Mouse (Mus musculus) NIH3T3 (cell line): ENCODE measurements around the gene Ces2e.
"Not testable (repeated sequence)": the region's sequence is repeated elsewhere in the genome, so short reads cannot be mapped to it uniquely, and the experiment has no call there.

Source experiments
- DNase-seq: peaks from one replicate; pipeline ENCODE4 v3.0.0-alpha.2; 2012; ENCODE audit warnings: low read depth

Gene Ces2e

DNA sequence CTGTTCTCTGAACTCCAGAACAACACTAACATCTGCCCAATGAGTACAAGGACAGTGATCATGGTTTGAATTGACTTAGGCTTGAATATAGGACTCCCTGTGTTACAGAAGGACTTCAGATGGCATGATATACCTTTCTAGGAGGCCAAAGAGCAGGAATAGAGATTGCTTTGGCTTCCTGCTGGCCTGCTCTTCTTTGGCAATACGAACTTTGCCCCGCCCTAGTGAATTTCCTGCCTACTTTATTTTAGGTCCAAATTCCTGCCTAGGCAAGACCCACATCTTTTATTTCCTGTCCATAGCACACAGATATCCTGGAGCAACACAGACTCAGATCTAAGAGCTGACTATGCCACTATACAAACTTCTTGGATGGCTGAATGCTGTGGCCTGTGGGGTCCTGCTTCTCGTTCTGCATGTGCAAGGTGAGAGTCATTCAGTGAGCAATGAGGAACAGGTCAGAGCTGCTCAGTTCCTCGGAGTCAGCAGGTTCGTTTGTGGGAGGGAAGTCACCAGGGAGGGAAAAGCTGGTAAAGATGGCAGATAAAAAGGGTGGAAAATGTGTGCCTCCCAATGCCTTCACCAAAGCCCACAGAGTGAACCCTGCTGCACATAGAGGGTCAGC lies at the start of gene Ces2e:
TSS of gene Ces2e (plus strand) at position 289 of the 625 bp plus-strand sequence.
- no peak for DNase-seq

DNA sequence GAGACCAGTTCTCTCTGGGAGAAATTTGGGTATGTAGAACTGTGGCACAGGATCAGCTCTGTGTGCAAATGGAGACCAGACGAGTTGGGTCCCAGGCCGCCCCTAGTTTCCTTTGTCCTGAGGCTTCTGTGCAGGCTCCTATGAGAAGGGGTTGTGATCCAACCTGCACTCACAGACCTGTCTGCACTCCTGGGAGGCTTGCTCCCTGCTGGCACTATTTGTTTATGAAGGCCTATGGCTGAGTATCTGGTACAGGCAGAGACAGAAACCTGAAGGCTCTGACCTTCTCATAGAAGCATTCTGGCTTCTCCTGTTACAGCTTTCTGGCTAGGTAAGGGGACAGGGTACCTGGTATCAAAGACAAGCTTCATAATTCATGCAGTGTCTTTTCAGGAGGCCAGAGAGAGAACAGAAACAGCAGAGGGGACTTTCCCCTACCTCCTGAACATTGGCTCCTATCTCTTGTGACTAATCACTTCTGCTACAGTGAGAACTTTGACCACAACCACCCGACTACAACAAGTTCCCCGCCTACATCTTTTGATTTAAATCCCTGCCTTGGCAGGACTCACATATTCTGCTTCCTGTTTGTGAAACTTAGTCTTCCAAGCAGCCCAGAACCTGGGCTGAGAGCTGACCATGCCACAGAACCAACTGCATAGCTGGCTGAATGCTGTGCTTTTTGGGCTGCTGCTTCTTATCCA lies 39.7 kb upstream of the Ces2e start:
- DNase-seq = not testable (repeated sequence)

DNA sequence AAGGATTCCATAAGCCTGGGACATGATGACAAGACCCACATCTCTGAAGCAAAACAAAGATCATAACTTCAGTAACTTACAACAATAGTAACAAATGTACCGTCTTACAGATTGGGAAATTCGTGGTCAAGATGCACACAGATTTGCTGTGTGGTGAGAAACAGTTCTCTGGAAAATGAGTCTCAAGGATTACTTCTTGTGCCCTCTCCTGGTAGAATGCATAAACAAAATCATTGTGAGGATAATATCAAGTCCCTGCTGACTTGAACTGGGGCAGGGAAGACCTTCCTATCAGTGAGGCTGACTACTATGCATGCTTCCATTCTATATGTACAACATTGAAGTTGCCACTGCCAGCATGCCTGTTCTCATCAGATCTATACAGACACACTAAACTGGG lies 24.3 kb upstream of the Ces2e start:
- peak; percentile 4 for DNase-seq

DNA sequence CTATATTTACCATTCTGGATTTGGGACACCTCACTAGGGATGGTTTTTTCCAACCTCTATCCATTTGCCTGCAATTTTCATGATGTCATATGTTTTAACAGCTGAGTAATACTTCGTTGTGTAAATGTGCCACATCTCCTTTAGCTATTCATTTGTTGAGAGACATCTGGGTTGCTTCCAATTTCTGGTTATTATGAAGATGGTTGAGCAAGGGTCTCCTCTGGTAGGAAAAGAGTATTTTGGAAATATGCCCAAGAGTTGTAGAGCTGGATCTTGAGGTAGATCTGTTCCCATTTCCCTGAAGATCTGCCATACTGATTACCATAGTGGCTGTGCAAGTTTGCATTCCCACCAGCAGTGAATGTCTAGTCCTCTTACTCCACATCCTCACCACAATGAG lies 18.9 kb upstream of the Ces2e start:
- DNase-seq = no peak

DNA sequence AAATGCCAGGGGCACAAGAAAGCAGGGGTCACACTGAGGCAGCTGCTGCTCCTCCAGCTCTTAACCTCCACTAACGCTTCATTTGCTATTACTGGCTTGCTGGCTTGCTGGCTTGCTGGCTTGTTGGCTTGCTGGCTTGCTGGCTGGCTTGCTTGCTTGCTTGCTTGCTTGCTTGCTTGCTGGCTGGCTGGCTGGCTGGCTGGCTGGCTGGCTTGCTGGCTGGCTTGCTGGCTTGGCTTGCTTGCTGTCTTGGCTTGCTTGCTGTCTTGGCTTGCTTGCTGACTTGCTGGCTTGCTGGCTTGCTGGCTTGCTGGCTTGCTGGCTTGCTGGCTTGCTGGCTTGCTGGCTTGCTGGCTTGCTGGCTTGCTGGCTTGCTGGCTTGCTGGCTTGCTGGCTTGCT lies 17.0 kb upstream of the Ces2e start:
- DNase-seq = peak; percentile 2

DNA sequence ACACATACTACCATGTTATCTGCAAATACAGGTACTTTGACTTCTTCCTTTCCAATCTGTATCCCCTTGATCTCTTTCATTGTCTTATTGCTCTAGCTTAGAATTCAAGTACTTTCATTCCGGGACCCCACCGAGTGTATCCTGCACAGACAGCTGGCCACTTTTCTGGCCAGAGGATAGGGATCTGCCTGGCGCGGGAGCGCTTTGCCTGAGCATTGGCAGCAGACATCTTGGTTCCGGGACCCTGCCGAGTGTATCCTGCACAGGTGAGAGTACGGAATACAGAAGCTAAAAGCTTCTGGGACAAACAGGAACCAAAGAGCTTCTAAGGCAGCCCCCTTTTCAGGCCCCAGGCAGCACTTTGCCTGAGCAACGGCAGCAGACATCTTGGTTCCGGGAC lies 16.4 kb upstream of the Ces2e start:
- DNase-seq = not testable (repeated sequence)

DNA sequence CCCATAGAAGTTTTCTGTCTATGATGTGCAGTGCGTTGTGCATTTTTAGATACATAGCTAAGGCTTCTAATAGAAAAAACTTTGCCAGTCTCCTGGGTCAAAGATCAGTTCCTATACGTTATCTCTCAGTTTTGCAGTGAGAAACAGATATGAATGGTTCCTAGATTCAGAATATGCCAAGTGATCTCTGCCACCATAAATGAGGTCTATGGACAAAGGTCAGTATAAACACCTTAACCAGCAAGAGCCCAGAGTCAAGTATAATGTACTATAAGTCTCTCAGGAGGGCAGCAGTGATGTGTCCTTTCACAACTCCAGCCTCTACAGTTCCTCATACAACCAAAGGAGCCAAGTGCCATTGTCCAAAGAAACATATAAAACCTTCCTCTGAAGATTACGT lies 1.2 kb downstream of the Ces2e start:
- DNase-seq = no peak

DNA sequence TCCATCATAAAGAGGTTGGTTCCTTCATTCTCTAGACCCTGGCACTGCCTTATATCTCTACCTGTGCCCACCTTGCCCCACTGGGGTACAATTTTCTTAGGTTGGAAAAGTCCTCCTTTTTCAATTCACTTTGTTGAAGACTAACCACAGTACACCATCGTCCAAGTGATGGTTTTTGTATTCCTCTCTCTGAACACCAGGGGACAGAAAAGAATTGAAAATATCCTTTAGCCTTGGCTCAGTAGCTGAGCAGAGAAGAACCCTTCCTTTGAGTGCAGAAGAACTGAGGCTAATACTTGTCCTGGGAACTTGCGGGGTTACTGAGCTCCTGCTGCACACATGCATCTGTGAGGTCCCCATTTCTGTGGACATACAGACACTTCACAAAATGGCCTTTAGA lies 18.6 kb downstream of the Ces2e start:
- no peak for DNase-seq

DNA sequence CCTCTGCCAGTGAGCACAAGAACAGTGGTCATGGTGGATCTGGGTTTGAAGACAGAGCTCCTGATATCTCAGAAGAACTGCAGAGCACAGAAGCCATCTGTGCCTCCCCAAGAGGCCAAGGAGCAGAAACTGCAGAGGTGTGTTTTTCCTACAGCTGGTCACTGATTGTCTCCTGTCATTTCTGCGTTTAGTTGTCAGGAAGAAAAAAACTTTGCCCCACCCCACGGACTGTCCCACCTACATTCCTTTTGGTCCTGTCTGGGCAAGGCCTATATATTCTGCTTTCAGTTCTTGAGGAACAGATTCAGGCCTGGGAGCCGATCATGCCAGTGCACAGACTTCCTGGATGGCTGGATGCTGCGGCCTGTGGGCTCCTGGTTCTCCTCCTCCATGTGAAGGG lies 21.0 kb downstream of the Ces2e start, which contains the start of gene Ces2f:
TSS of gene Ces2f (plus strand) at position 301 of the 400 bp plus-strand sequence.
- no peak for DNase-seq

DNA sequence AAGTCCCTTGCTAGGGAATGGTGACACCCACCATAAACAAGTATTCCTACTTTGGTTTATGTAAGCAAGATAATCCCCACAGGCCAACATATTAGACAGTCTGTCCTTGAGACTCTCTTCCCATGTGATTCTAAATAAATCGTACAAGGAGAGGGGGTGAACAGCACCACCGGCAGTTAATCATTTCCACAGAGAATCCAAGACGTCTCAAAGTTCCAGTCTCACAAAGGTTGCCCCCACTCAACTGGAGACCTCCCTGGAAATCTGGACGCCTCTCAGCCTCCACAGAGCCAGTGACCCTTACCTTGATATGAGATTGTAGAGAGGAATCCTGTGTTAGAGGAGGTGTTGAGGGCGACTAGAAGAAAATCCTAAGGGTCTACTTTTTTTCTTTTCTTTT lies 23.0 kb downstream of the Ces2e start:
- DNase-seq = no peak

DNA sequence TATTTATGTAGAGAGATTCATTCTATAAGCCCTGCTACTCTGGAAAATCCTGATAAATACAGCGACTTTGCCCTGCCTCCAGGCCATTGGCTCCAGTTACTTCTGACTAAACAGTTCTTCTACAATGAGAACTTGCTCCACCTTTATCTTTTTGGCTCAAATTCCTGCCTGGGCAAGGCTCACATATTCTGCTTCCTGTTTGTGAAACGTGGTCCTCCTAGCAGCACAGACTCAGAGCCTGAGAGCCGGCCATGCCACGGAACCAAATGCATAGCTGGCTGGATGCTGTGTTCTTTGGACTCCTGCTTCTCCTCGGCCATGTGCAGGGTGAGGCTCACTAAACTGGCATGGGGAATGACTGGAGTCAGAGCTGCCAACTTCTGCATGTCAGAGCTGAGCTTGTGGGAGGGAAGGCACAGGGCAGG lies 35.5 kb downstream of the Ces2e start, which contains the start of gene Ces2g:
TSS of gene Ces2g (plus strand) at position 182 of the 425 bp plus-strand sequence.
- peak; percentile 35 for DNase-seq

DNA sequence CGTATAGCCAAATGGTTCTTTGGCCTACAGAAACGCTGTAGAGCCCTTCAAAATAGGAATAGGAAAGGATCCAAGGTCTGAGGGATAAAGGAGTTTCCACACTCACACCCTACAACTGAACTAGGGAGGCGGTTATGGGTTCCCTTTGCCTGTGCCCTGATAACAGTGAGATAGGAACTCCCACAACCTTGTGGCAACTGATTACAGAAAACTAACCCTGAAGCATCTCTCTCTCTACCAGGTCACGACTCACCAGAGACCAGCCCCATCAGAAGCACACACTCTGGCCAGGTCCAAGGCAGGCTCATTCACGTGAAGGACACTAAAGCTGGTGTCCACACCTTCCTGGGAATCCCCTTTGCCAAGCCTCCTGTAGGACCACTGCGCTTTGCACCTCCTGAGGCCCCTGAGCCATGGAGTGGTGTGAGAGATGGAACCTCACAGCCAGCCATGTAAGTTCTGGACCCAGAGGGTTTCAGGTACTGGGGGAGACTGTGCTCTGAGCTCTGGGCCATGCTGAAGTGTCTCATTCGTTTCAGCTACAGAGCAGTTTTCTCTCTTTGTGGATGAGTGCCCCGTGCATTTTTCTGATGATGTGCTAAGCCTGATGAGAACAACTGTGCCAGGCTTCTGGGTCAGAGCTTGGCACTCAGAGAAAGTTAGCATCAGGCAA lies 36.3 kb downstream of the Ces2e start:
- no peak for DNase-seq

DNA sequence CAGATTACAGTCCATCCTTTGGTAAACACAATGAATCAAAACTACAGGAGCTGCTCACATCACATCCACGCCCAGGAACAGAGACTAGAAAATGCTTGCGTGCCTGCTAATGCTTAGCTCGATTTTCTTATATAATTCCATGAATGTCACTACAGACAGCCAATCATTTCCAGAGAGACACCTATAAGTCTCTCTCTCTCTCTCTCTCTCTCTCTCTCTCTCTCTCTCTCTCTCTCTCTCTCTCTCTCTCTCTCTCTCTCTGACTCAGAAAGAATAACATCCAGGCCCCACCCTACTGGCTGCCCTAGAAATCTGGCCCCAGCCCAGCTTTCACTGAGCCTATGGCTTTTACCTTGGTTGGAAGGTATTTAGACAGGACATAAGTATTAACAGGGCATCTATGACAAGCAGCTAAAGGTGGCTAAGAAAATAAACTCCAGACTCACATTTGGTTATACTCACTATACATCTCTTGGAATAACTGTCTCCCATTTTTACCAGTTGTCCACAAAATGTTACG lies 37.4 kb downstream of the Ces2e start:
- no peak for DNase-seq

DNA sequence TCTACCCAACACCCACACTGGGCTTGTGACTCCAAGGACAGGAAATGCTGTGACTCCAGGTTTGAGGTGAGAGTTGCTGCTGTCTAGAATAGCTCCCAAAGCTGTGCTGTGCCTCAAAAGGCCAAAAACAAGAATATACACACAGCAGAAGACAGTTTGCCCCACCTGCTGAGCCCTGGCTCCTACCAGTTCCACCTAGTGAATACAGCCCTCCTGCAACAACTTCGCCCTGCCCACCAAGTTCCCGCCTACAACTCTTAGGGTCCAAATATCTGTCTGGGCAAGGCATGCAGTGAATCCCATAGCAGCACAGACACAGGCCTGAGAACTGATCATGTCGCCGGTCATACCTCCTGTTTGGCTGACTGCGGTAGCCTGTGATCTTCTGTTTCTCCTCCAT lies 58.1 kb downstream of the Ces2e start:
- DNase-seq = no peak
